Mouse (Mus musculus): ENCODE results near the gene Clec18a.
A peak's percentile ranks its signal among the peaks of the same experiment; 100 is the strongest.
"Not testable (repeated sequence)": the region's sequence is repeated elsewhere in the genome, so short reads cannot be mapped to it uniquely, and the experiment has no call there.

The Clec18a gene

GRCm38 (mm10) chr8:111056158-111056663, 36.0 kb downstream of the Clec18a start, which contains the start of gene Exosc6:
Exosc6 (plus strand) TSS chr8:111056339.
- peak; percentile 98 for DNase-seq (ENCODE audit: low spot score)

- DNase-seq (ENCODE audit: low spot score) = no peak
Measured at GRCm38 (mm10) chr8:111055661-111056060, 36.6 kb downstream of the Clec18a start.

DNA sequence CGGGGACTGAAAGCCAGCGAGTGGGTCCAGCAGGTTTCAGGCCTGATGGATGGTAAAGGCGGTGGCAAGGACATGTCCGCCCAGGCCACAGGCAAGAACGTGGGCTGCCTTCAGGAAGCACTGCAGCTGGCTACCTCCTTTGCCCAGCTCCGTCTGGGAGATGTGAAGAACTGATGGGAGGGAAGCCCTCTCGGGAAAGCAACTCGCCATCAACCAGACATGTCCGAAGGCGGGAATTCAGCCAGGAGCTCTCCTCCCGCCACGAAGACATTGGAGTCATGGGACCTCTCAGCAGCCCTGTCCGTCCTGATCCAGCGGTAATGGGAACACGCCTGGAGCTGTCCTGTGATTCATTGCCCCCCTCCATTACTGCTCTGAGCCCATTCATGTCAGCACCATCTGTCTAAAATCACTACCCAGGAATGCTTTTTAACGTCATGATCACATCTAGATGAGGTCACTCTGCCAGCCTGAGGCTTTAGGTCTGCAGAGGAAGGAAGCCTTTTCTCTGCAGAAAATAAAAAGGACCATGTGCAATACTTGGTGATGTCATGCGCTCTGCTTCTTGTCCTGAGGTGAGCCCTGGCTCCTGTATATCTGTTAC, 37.1 kb downstream of the Clec18a start:
- DNase-seq (ENCODE audit: low spot score) = no peak

DNA sequence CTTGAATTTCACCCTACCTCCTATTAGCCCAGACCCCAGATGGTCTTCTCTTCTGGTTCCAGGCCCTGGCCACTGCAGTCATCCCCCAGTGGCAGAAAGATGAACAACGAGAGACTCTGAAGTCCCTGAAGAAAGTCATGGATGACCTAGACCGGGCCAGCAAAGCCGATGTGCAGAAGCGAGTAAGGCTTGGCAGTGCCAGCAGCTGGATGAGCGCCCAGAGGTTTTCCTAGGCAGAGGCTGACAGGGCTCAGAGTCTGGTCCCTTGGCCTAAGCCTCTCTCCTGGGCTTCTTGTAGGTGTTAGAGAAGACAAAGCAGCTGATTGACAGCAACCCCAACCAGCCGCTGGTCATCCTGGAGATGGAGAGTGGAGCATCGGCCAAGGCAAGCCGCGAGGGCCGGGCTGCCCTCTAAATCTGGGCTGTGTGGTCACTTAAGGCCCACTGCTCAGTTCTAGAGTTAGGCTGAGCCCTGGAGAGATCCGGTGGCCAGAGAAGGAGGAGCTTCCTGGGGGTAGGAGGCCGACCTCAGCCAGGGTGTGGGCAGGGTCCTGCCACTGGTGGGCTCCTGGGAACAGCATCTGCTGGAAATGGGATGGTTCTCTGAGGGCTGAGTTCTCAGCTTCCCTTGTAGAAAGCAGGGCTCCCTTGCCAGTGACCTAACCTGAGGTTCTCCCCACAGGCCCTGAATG, 38.3 kb downstream of the Clec18a start:
- no peak for DNase-seq (ENCODE audit: low spot score)

GRCm38 (mm10) chr8:111049106-111049505, 43.1 kb downstream of the Clec18a start:
- DNase-seq (ENCODE audit: low spot score) = no peak

DNA sequence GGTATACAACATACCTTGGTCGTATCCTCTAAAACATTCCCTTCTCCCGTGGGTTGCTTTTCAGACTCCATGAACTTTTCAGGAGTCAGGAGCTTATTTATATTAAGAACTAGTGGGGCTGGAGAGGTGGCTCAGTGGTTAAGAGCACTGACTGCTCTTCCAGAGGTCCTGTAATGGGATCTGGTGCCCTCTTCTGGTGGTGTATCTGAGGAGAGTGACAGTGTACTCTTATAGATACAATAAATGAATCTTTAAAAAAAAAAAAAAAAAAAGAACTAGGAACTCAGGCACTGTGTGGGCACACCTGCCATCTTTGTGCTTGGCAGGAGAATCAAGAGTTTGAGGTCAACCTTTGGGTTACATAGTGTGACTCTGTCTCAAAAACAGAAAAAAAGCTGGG, 43.5 kb downstream of the Clec18a start:
- no peak for DNase-seq (ENCODE audit: low spot score)

- DNase-seq (ENCODE audit: low spot score) = no peak
Measured at GRCm38 (mm10) chr8:111044003-111044734, 48.1 kb downstream of the Clec18a start.

GRCm38 (mm10) chr8:111042546-111042945, 49.7 kb downstream of the Clec18a start:
- DNase-seq (ENCODE audit: low spot score) = no peak

- DNase-seq (ENCODE audit: low spot score) = no peak
Measured at GRCm38 (mm10) chr8:111036591-111036990, 55.6 kb downstream of the Clec18a start.

DNA sequence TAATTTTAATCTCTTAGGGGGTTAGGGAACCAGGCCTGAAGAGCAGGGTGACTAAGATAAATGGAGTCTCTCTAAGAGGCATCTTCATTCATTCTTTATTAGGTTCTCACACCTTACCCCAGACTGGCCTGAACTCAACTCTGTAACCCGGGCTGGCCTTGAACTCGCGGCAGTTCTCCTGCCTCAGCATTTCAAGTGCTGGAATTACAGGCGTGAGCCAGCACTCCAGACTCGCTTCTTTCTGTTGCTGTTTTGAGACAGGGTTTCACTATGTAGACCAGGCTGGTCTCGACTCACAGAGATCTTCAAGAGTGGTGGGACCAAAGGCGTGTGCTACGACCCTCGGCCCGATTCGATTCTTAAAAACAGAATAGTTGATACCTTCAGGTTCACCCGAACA, 58.0 kb downstream of the Clec18a start:
- DNase-seq (ENCODE audit: low spot score) = peak; percentile 53

- peak; percentile 100 for DNase-seq (ENCODE audit: low spot score)
Measured at GRCm38 (mm10) chr8:111033482-111034215, 58.6 kb downstream of the Clec18a start.

DNA sequence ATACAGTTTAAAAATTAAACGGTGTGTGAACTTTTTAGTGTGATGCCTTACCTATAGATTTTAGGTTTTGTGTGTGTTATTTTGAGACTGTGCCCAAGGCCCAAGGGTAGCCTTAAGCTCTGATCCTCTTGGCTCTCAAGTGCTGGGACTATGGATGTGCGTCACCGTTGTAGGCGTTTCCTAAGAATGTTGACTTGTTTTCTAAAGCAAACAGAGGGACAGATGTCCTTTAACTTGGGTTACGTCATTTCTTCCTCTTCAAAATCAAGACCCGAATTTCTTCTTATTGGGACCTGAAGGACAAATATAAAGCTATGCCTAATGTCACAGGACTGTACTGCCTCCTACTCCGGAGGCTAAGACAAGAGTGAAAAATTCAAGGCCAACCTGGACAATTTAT, 59.3 kb downstream of the Clec18a start, which contains the start of gene Aars:
Gene Aars (plus strand): TSS at position 229 of the 400 bp plus-strand sequence.
- DNase-seq (ENCODE audit: low spot score) = no peak

DNA sequence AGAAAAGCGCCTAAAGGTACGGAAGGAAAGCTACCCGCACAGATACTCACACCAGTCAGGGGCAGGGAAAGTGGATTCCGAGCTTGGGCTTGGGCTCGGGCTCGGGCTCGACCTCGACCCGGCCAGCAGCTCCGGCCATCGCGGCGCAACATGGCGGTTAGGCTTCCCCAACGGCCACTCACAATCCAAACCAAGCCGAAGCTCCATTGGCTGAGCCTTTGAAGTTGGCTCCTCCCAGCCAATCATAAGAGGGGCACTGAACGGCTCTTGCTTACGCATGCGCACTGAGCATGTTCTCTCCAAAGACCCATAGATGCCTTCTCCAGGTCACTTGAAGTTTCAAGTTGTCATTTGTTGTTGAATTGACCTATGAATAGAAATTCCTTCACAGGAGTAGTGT, 60.7 kb downstream of the Clec18a start, which contains the start of gene Ddx19b:
Gene Ddx19b (minus strand): TSS at position 180 of the 400 bp plus-strand sequence.
- DNase-seq (ENCODE audit: low spot score) = no peak

DNA sequence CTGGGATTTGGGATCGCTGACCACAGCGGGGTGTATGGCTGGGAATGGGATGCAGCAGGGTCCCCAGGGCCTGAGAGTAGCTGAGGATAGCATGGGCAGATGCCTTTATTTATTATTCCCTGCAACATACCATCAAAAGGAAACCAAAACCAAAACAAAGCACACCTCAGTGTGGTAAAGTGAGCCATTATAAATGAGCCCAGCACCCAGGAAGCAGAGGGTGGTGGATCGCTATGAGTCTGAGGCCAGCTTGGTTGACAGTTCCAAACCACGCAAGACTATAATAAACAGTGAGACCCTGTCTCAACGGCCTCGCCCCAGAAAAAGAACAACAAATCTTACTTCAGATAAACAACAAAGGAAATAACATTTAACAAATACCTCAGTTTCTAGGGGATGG, 62.2 kb downstream of the Clec18a start:
- no peak for DNase-seq (ENCODE audit: low spot score)

DNA sequence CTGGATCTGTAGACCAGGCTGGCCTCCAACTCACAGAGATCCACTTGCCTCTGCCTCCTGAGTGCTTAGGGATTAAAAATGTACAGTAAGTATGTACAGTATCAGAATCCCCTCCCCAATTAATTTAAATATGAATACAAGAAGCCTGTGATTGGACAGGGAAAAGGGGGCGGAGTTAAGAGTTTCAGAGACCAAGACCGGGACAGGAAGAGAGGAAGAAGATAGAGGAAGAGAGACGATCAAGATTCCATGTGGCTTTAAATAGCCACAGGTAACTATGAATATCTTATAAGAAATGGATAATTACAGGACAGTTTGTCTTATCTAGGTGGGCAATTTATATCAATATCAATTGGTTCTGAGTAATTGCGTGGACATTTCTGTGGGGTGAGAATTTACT, 62.6 kb downstream of the Clec18a start:
- no peak for DNase-seq (ENCODE audit: low spot score)

DNA sequence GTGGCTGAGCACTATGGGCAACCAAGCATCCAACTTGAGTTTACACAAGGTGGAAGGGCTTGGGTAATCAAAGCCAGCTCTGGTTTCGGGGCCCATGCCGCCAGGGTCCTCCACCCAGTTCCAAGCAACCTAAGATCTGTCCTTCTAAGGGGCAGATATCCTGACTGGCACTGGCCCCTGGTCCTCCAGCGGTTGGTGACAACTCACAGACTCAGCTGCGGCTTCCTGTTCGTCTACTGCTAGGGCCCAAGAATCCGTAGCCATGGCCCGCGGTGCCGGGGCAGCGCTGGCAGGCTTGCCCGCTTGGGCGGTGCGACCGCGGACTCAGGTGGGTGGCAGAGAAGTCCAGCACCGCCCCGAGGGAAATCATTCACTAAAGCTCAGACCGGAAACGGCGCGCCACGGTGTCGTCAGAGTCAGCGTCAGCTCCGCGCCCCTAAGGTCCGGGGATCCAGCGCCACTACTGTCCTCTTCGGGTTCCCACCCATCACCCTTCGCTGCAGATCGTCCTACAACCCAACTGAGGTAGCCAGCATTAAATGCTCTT, 64.8 kb downstream of the Clec18a start:
- DNase-seq (ENCODE audit: low spot score) = peak; percentile 95

- not testable (repeated sequence) for DNase-seq (ENCODE audit: low spot score)
Measured at GRCm38 (mm10) chr8:111026609-111027008, 65.6 kb downstream of the Clec18a start.

GRCm38 (mm10) chr8:111010230-111010991, 81.8 kb downstream of the Clec18a start:
- not testable (repeated sequence) for DNase-seq (ENCODE audit: low spot score)
